Mouse (Mus musculus) G1E (cell line): ENCODE measurements at regions not wholly inside any gene's neighbourhood (a gene's known extent, or its start where the extent isn't known, plus 50 kb on each side); places are given as distances from the start of the nearest gene placed in this dataset.

Experiments
- CTCF ChIP-seq: IDR thresholded peaks from 2 replicates; pipeline ENCODE4 v1.5.1; 2012; ENCODE audit warnings: low read depth, low read length, inconsistent platforms, mixed read lengths
- GATA2 ChIP-seq: IDR thresholded peaks from 2 replicates; pipeline ENCODE4 v1.6.1; 2012; ENCODE audit warnings: low read depth, low read length, inconsistent platforms, borderline replicate concordance
- POLR2AphosphoS5 ChIP-seq: IDR thresholded peaks from 2 replicates; pipeline ENCODE4 v1.6.1; 2012; ENCODE audit warnings: low read depth, low read length, inconsistent platforms; ENCODE audit not compliant: insufficient replicate concordance
- TAL1 ChIP-seq: conservative IDR thresholded peaks from 2 replicates; pipeline ENCODE4 v1.6.1; 2012; ENCODE audit warnings: low read depth, low read length, inconsistent platforms, mixed read lengths

- TF ChIP-seq CTCF (no peak), TAL1 (no peak), POLR2AphosphoS5 (no peak), GATA2 (no peak)
These were observed 128.9 kb downstream of the Dmrta2 start for GRCm38 (mm10) chr4:110106620-110107243.
